Mouse (Mus musculus): ENCODE measurements around the gene Phlda1. TPM values are rescaled to one million over a fixed set of nuclear protein-coding genes. Genes with fewer than 3 reads are reported as not detected.

Phlda1 gene
- polyA plus RNA-seq (2016; fragmentation: Nextera tagmentation; extraction: Ambion mirVana): 6.5 and 7.4 TPM in 2 replicates

DNA sequence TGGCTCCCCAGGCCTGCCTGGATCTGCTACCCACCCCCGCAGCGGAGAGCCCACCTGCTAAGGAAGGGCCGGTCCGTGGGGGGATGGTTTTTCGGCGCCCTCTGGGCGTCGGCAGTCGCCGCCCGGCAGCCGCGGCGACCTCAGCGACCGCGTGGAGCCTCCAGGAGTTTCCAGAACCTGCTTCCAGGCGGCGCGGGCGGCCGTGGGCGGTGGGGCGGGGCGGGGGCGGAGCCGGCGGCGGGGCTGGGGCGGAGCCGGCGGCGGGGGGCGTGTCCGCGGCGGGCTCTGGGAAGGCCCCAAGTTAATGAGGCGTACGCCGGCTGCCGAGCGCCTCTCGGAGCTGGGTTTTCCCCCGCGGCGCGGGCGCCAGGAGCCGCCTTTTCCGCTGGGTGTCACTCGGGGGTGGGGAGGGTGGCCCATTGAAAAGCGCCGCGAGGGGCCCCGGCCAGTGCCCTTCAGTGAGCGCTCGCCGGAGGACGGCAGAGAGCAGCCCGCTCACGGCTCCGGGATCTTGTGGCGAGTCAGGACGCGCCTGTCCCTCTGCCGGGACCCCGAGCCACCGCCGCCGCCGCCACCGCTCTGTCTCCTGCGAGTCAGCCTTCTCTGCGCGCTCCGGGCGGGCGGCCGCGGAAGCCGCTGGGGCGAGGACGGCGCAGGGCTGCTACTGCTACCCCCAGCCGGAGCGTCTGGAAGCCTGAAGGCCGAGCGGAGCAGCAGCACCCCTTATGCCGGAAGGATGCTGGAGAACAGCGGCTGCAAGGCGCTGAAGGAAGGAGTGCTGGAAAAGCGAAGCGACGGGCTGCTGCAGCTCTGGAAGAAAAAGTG lies at the start of gene Phlda1:
Gene Phlda1 (plus strand): TSS at position 186 of the 825 bp plus-strand sequence.
- peak within 1 kb of the TSS; percentile 82 for H3K9ac ChIP-seq
- peak; percentile 90 for ATAC-seq
- H3K27ac ChIP-seq: peak within 1 kb of the TSS; percentile 74
- under 1% methylated on average over 60 of the region's 94 CpGs for WGBS (ENCODE audit: insufficient replicate concordance)
- peaks cover 52% of the 10 kb centered on the region for H3K4me1 ChIP-seq
- peak within 1 kb of the TSS; percentile 99 for H3K4me2 ChIP-seq
- H3K9me3 ChIP-seq (replicated peaks): no peaks in the 10 kb centered on the region
- H3K27me3 ChIP-seq (replicated peaks): peaks cover 34% of the 10 kb centered on the region
- H3K36me3 ChIP-seq: no peaks in the 10 kb centered on the region
- H3K4me3 ChIP-seq: peak within 1 kb of the TSS; percentile 72

GRCm38 (mm10) chr10:111458088-111458487 lies 48.0 kb upstream of the Phlda1 start:
- 67% methylated on average over 7 of the region's 7 CpGs for WGBS (ENCODE audit: insufficient replicate concordance)
- no peak overlapping the region for H3K4me3 ChIP-seq
- no peaks in the 10 kb centered on the region for H3K27me3 ChIP-seq (replicated peaks)
- H3K9me3 ChIP-seq (replicated peaks): no peaks in the 10 kb centered on the region
- no peak overlapping the region for H3K4me2 ChIP-seq
- no peak overlapping the region for H3K27ac ChIP-seq
- H3K9ac ChIP-seq: no peak overlapping the region
- H3K36me3 ChIP-seq: no peaks in the 10 kb centered on the region
- 0 out of 2 replicates have a peak, but pooled peaks cover 5% of the 10 kb centered on the region for H3K4me1 ChIP-seq
- no peak for ATAC-seq

DNA sequence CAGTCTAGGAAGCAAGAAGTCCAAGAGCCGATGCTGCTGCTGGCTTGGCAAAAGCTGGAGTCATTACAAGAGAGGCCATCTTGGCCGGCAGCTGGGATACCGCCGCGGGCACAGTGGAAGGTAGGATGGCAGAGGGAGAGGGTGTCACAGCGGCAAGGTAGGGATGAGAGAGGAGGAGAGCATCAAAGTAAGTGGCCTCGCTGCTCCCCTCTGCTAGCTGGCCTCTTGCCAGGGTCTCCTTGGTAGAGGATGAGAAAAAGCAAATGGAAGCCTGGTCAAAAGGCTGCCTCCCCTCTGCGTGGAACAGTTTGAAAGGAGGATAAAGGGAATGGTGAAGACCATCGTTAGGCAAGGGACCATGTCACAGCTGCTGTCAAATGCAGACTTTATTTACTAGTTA lies 47.0 kb upstream of the Phlda1 start:
- 75% methylated on average over 9 of the region's 9 CpGs for WGBS (ENCODE audit: insufficient replicate concordance)
- H3K4me1 ChIP-seq: 0 out of 2 replicates have a peak, but pooled peaks cover 5% of the 10 kb centered on the region
- H3K9ac ChIP-seq: no peak overlapping the region
- no peaks in the 10 kb centered on the region for H3K27me3 ChIP-seq (replicated peaks)
- H3K4me3 ChIP-seq: no peak overlapping the region
- H3K9me3 ChIP-seq (replicated peaks): no peaks in the 10 kb centered on the region
- H3K4me2 ChIP-seq: no peak overlapping the region
- no peaks in the 10 kb centered on the region for H3K36me3 ChIP-seq
- no peak for ATAC-seq
- H3K27ac ChIP-seq: no peak overlapping the region

DNA sequence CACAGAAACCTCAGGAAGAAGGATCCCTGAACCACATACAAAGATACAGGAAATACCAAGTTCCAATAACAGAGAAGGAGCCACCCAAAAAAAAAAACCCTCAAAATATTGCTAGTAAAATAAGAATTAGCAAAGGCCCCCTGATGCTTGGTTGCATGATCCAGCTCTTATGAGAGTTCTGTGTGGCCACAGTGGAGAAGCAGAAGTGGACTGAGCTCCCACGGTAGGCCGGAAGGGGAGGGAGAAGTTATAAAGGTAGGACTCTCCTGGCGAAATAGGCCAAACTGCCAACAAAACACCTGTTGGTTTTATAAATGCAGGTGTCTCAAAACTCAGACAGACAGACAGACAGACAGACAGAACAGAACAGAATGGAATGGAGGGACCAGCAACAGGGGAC lies 46.2 kb upstream of the Phlda1 start:
- H3K4me2 ChIP-seq: no peak overlapping the region
- 56% methylated on average over 3 of the region's 3 CpGs for WGBS (ENCODE audit: insufficient replicate concordance)
- H3K9ac ChIP-seq: no peak overlapping the region
- H3K27me3 ChIP-seq (replicated peaks): no peaks in the 10 kb centered on the region
- H3K4me1 ChIP-seq: 0 out of 2 replicates have a peak, but pooled peaks cover 5% of the 10 kb centered on the region
- H3K36me3 ChIP-seq: no peaks in the 10 kb centered on the region
- H3K4me3 ChIP-seq: no peak overlapping the region
- H3K27ac ChIP-seq: no peak overlapping the region
- no peak for ATAC-seq
- no peaks in the 10 kb centered on the region for H3K9me3 ChIP-seq (replicated peaks)

DNA sequence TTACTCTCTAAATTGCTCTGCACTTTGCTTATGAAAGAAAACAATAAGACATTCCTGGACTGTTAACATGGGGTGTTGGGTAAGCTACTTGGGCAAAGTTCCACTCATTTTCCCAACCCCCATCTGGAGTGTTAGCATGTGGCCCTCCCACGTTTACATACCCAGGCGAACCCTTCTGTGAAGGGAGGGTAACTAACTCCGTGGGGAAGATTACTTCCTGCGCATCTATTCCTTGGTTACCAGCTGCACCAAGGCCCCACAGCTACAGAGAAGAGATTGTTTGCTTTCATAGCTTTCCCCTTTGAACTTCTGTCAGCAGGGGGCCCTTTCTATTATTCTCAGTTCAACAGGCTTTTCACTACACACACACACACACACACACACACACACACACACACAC lies 45.7 kb upstream of the Phlda1 start:
- no peak for ATAC-seq
- no peak overlapping the region for H3K4me2 ChIP-seq
- no peak overlapping the region for H3K9ac ChIP-seq
- no peak overlapping the region for H3K27ac ChIP-seq
- H3K4me1 ChIP-seq: peaks cover 7% of the 10 kb centered on the region
- H3K27me3 ChIP-seq (replicated peaks): no peaks in the 10 kb centered on the region
- WGBS (ENCODE audit: insufficient replicate concordance): 51% methylated on average over 4 of the region's 4 CpGs
- no peaks in the 10 kb centered on the region for H3K9me3 ChIP-seq (replicated peaks)
- no peak overlapping the region for H3K4me3 ChIP-seq
- H3K36me3 ChIP-seq: no peaks in the 10 kb centered on the region

- 60% methylated on average over 1 of the region's 1 CpGs for WGBS (ENCODE audit: insufficient replicate concordance)
- no peaks in the 10 kb centered on the region for H3K27me3 ChIP-seq (replicated peaks)
- ATAC-seq: no peak
- H3K27ac ChIP-seq: no peak overlapping the region
- no peak overlapping the region for H3K9ac ChIP-seq
- H3K4me3 ChIP-seq: no peak overlapping the region
- peaks cover 18% of the 10 kb centered on the region for H3K4me1 ChIP-seq
- H3K36me3 ChIP-seq: no peaks in the 10 kb centered on the region
- H3K9me3 ChIP-seq (replicated peaks): no peaks in the 10 kb centered on the region
- H3K4me2 ChIP-seq: no peak overlapping the region
Measured at GRCm38 (mm10) chr10:111464833-111465232, 41.3 kb upstream of the Phlda1 start.

DNA sequence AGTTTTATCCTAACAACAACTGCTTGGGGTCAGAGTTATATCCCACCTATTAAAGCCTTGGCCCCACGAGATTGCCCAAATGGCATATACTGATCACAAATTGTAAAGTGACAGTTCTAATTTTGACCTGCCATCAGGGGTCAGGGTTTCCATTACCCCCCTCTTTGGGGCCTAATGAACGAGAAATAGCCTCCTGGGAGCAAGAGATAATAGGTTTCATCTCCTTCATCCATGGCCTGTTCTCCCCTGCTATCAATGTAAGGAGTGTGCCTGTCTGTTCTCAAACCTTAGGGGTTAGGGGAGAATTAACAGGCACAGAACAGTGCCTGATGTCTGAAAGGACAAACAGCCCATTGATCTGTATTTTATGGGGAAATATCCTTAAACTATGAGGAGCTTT lies 40.7 kb upstream of the Phlda1 start:
- H3K4me2 ChIP-seq: no peak overlapping the region

GRCm38 (mm10) chr10:111471166-111471565 lies 34.9 kb upstream of the Phlda1 start:
- H3K27ac ChIP-seq: no peak overlapping the region
- no peak for ATAC-seq
- peaks cover 37% of the 10 kb centered on the region for H3K4me1 ChIP-seq
- H3K4me3 ChIP-seq: no peak overlapping the region
- 49% methylated on average over 9 of the region's 9 CpGs for WGBS (ENCODE audit: insufficient replicate concordance)
- H3K27me3 ChIP-seq (replicated peaks): no peaks in the 10 kb centered on the region
- H3K36me3 ChIP-seq: peaks cover 9% of the 10 kb centered on the region
- H3K9me3 ChIP-seq (replicated peaks): no peaks in the 10 kb centered on the region
- no peak overlapping the region for H3K9ac ChIP-seq
- no peak overlapping the region for H3K4me2 ChIP-seq

More for the DNA sequence above, 40.7 kb upstream of the Phlda1 start:
- WGBS (ENCODE audit: insufficient replicate concordance): 26% methylated on average over 2 of the region's 2 CpGs
- H3K4me1 ChIP-seq: peaks cover 17% of the 10 kb centered on the region
- H3K27ac ChIP-seq: no peak overlapping the region
- H3K36me3 ChIP-seq: no peaks in the 10 kb centered on the region
- H3K9ac ChIP-seq: no peak overlapping the region
- H3K27me3 ChIP-seq (replicated peaks): no peaks in the 10 kb centered on the region
- H3K4me3 ChIP-seq: no peak overlapping the region
- H3K9me3 ChIP-seq (replicated peaks): no peaks in the 10 kb centered on the region
- ATAC-seq: peak; percentile 71

- H3K4me1 ChIP-seq: peaks cover 51% of the 10 kb centered on the region
- peak within 1 kb of the TSS; percentile 90 for H3K4me2 ChIP-seq
- peaks cover 22% of the 10 kb centered on the region for H3K36me3 ChIP-seq
- ATAC-seq: peak; percentile 97
- 3% methylated on average over 69 of the region's 80 CpGs for WGBS (ENCODE audit: insufficient replicate concordance)
- H3K9ac ChIP-seq: peak within 1 kb of the TSS; percentile 98
- no peaks in the 10 kb centered on the region for H3K9me3 ChIP-seq (replicated peaks)
- H3K27me3 ChIP-seq (replicated peaks): no peaks in the 10 kb centered on the region
- peak within 1 kb of the TSS; percentile 98 for H3K4me3 ChIP-seq
- H3K27ac ChIP-seq: peak within 1 kb of the TSS; percentile 92
Measured at GRCm38 (mm10) chr10:111472686-111473510, 33.2 kb upstream of the Phlda1 start, which contains the start of gene Nap1l1. Nap1l1 (plus strand) TSS chr10:111473223.

DNA sequence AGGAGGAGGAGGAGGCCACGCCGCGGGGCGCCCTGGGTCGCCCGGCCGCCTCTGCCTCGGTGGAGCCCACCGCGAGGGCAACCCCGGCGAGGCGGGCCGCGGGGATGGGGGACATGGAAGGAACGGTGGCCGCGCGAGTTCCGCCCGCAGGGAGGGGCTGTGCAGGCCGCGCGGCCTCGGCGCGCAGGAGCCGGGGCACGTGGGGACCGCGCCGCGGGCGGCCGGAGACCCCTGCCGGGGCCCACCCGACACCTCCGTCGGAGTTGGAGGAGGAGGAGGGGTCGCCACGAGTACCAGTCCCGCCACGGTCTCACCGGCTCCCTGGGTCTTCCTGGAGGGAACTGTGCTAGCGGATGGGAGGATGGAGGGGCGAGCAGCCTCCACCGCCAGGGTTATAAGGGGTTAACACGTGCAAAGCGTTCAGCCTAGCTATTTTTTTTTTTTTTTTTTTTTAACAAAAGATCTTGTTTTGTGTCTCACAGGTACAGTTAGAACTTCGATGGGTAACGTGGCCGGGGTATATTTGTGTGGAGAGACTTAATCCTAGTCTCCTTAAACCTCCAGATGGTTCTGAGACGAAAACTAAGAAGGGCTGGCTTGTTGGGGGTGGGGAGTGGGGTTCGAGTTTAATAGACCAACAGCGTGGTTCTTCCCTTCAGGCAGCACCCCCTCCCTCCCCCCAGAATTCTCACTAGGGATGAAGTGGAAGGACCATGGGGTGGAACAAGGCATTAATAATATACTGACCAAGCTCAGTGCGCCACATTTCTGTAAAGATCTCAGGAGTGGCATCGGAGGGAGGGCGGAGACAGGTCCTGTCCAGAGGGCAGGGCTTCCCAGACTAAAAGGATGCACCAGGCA lies 32.3 kb upstream of the Phlda1 start:
- Histone ChIP-seq H3K36me3 (peaks cover 27% of the 10 kb centered on the region), H3K4me2 (peak overlapping the region; percentile 90), H3K4me1 (peaks cover 59% of the 10 kb centered on the region), H3K9ac (peak overlapping the region; percentile 98), H3K4me3 (peak overlapping the region; percentile 98), H3K9me3 (replicated peaks) (no peaks in the 10 kb centered on the region), H3K27me3 (replicated peaks) (no peaks in the 10 kb centered on the region), H3K27ac (peak overlapping the region; percentile 92)
- WGBS (ENCODE audit: insufficient replicate concordance): under 1% methylated on average over 53 of the region's 58 CpGs
- peak; percentile 64 for ATAC-seq

DNA sequence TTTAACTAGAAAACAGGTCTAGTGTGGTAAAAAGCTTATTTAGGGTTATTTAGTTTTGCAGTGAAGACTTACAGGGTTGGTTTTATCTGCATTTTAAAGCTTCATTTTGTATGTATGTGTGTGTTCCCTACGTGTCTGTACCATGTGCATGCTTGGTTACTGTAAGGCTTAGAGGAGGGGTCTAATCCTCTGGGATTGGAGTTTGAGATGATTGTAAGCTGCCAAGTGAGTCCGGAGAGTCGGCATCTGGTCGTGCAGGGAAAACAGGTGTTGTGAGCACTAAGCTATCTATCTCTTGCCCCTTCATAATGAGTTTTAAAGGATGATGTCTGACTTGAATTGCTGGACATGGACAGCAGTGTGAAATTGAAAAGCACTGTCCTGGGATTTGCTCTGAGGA lies 29.8 kb upstream of the Phlda1 start:
- Histone ChIP-seq H3K9me3 (replicated peaks) (no peaks in the 10 kb centered on the region), H3K4me1 (peaks cover 71% of the 10 kb centered on the region), H3K9ac (peak overlapping the region; percentile 22; the same call in 1 of the 2 replicates), H3K4me3 (0 out of 2 replicates have a peak overlapping the region, but pooled peaks have one; percentile 6), H3K4me2 (peak overlapping the region; percentile 90), H3K27ac (no peak overlapping the region; the same call in 1 of the 2 replicates), H3K27me3 (replicated peaks) (no peaks in the 10 kb centered on the region), H3K36me3 (peaks cover 47% of the 10 kb centered on the region)
- no peak for ATAC-seq
- 61% methylated on average over 4 of the region's 4 CpGs for WGBS (ENCODE audit: insufficient replicate concordance)
